Mouse (Mus musculus): ENCODE data around the gene Rnls. TPM values are rescaled to one million over a fixed set of nuclear protein-coding genes. Genes with fewer than 3 reads are reported as not detected.
"Not testable (repeated sequence)": the region's sequence is repeated elsewhere in the genome, so short reads cannot be mapped to it uniquely, and the experiment has no call there.

Gene Rnls
- 7.6 and 7.7 TPM in 2 replicates for polyA plus RNA-seq (2015; fragmentation: Nextera tagmentation; extraction: Ambion mirVana)

- Histone ChIP-seq H3K4me3 (peak within 1 kb of the TSS; percentile 63), H3K9ac (peak within 1 kb of the TSS; percentile 89), H3K27ac (peak within 1 kb of the TSS; percentile 76), H3K4me2 (replicated peaks) (peak within 1 kb of the TSS; percentile 77), H3K4me1 (no peaks in the 10 kb centered on the region), H3K27me3 (no peaks in the 10 kb centered on the region), H3K36me3 (no peaks in the 10 kb centered on the region; the same call in 1 of the 2 replicates), H3K9me3 (no peaks in the 10 kb centered on the region)
- WGBS: under 1% methylated on average over 48 of the region's 48 CpGs
- ATAC-seq (ENCODE audit: low FRiP score, low read depth): peak; percentile 98
These were observed at the start of gene Rnls for GRCm38 (mm10) chr19:33391651-33392382. Gene Rnls, minus strand, starts transcription at chr19:33392295.

- no peaks in the 10 kb centered on the region for H3K4me1 ChIP-seq
- no peak overlapping the region for H3K4me3 ChIP-seq
- no peak overlapping the region for H3K27ac ChIP-seq
- H3K9me3 ChIP-seq: no peaks in the 10 kb centered on the region
- WGBS: 49% methylated on average over 2 of the region's 2 CpGs
- no peaks in the 10 kb centered on the region for H3K27me3 ChIP-seq
- no peaks in the 10 kb centered on the region for H3K36me3 ChIP-seq
- no peak overlapping the region for H3K9ac ChIP-seq
- ATAC-seq (ENCODE audit: low FRiP score, low read depth): no peak
- H3K4me2 ChIP-seq (replicated peaks): no peak overlapping the region
These were observed 37.4 kb upstream of the Rnls start for GRCm38 (mm10) chr19:33429457-33429856.

GRCm38 (mm10) chr19:33419368-33419767 is 27.3 kb upstream of the Rnls start:
- H3K4me1 ChIP-seq; H3K36me3 ChIP-seq; H3K4me3 ChIP-seq; H3K9ac ChIP-seq; H3K27me3 ChIP-seq; H3K9me3 ChIP-seq; ATAC-seq (ENCODE audit: low FRiP score, low read depth); H3K4me2 ChIP-seq (replicated peaks); H3K27ac ChIP-seq: not testable (repeated sequence)
- WGBS: 85% methylated on average over 9 of the region's 9 CpGs

GRCm38 (mm10) chr19:33380825-33381224 is 11.3 kb downstream of the Rnls start:
- no peak for ATAC-seq (ENCODE audit: low FRiP score, low read depth)
- H3K27ac ChIP-seq: no peak overlapping the region
- no peaks in the 10 kb centered on the region for H3K36me3 ChIP-seq
- H3K4me2 ChIP-seq (replicated peaks): no peak overlapping the region
- 77% methylated on average over 2 of the region's 2 CpGs for WGBS
- H3K4me3 ChIP-seq: no peak overlapping the region
- H3K9me3 ChIP-seq: no peaks in the 10 kb centered on the region
- H3K27me3 ChIP-seq: no peaks in the 10 kb centered on the region
- H3K9ac ChIP-seq: no peak overlapping the region
- H3K4me1 ChIP-seq: no peaks in the 10 kb centered on the region

- no peaks in the 10 kb centered on the region for H3K9me3 ChIP-seq
- no peaks in the 10 kb centered on the region for H3K36me3 ChIP-seq
- H3K4me2 ChIP-seq (replicated peaks): no peak overlapping the region
- H3K27ac ChIP-seq: no peak overlapping the region
- H3K9ac ChIP-seq: no peak overlapping the region
- no peaks in the 10 kb centered on the region for H3K4me1 ChIP-seq
- 10% methylated on average over 3 of the region's 3 CpGs for WGBS
- no peak; the same call in 1 of the 2 replicates for ATAC-seq (ENCODE audit: low FRiP score, low read depth)
- H3K4me3 ChIP-seq: no peak overlapping the region
- H3K27me3 ChIP-seq: no peaks in the 10 kb centered on the region
These were observed 11.7 kb downstream of the Rnls start for GRCm38 (mm10) chr19:33380386-33380785.

GRCm38 (mm10) chr19:33368808-33369207 is 23.3 kb downstream of the Rnls start:
- no peak overlapping the region for H3K4me3 ChIP-seq
- H3K4me1 ChIP-seq: no peaks in the 10 kb centered on the region
- no peaks in the 10 kb centered on the region for H3K9me3 ChIP-seq
- H3K9ac ChIP-seq: no peak overlapping the region
- no peaks in the 10 kb centered on the region for H3K36me3 ChIP-seq
- no peak for ATAC-seq (ENCODE audit: low FRiP score, low read depth)
- no peaks in the 10 kb centered on the region for H3K27me3 ChIP-seq
- H3K4me2 ChIP-seq (replicated peaks): no peak overlapping the region
- H3K27ac ChIP-seq: no peak overlapping the region
- 84% methylated on average over 2 of the region's 2 CpGs for WGBS

- WGBS: 9% methylated on average over 3 of the region's 3 CpGs
These were observed 25.4 kb downstream of the Rnls start for GRCm38 (mm10) chr19:33366661-33367060.

GRCm38 (mm10) chr19:33357019-33357418 is 35.1 kb downstream of the Rnls start:
- ATAC-seq (ENCODE audit: low FRiP score, low read depth): no peak
- Histone ChIP-seq H3K9ac (no peak overlapping the region), H3K4me2 (replicated peaks) (no peak overlapping the region), H3K36me3 (no peaks in the 10 kb centered on the region), H3K9me3 (no peaks in the 10 kb centered on the region), H3K27me3 (no peaks in the 10 kb centered on the region), H3K4me3 (no peak overlapping the region), H3K27ac (no peak overlapping the region), H3K4me1 (no peaks in the 10 kb centered on the region)
- WGBS: 74% methylated on average over 3 of the region's 3 CpGs

More at GRCm38 (mm10) chr19:33366661-33367060, 25.4 kb downstream of the Rnls start:
- Histone ChIP-seq H3K9me3 (no peaks in the 10 kb centered on the region), H3K9ac (no peak overlapping the region), H3K4me3 (no peak overlapping the region), H3K27me3 (no peaks in the 10 kb centered on the region), H3K4me2 (replicated peaks) (no peak overlapping the region), H3K4me1 (no peaks in the 10 kb centered on the region), H3K27ac (no peak overlapping the region), H3K36me3 (no peaks in the 10 kb centered on the region)
- ATAC-seq (ENCODE audit: low FRiP score, low read depth): no peak; the same call in 1 of the 2 replicates

- no peak for ATAC-seq (ENCODE audit: low FRiP score, low read depth)
- WGBS: 96% methylated on average over 1 of the region's 1 CpGs
- Histone ChIP-seq H3K9ac (no peak overlapping the region), H3K4me3 (no peak overlapping the region), H3K27me3 (no peaks in the 10 kb centered on the region), H3K4me2 (replicated peaks) (no peak overlapping the region), H3K4me1 (no peaks in the 10 kb centered on the region), H3K9me3 (no peaks in the 10 kb centered on the region), H3K36me3 (no peaks in the 10 kb centered on the region), H3K27ac (no peak overlapping the region)
These were observed 52.0 kb downstream of the Rnls start for GRCm38 (mm10) chr19:33340119-33340518.

- 72% methylated on average over 4 of the region's 4 CpGs for WGBS
- no peak overlapping the region for H3K9ac ChIP-seq
- H3K27ac ChIP-seq: no peak overlapping the region
These were observed 65.1 kb downstream of the Rnls start for GRCm38 (mm10) chr19:33326706-33327641.

GRCm38 (mm10) chr19:33318785-33319184 is 73.3 kb downstream of the Rnls start:
- Histone ChIP-seq H3K27ac (no peak overlapping the region), H3K4me1 (no peaks in the 10 kb centered on the region), H3K36me3 (no peaks in the 10 kb centered on the region), H3K27me3 (no peaks in the 10 kb centered on the region), H3K9ac (no peak overlapping the region), H3K4me2 (replicated peaks) (no peak overlapping the region), H3K9me3 (no peaks in the 10 kb centered on the region), H3K4me3 (no peak overlapping the region)
- ATAC-seq (ENCODE audit: low FRiP score, low read depth): no peak
- WGBS: 61% methylated on average over 1 of the region's 1 CpGs

More at GRCm38 (mm10) chr19:33326706-33327641, 65.1 kb downstream of the Rnls start:
- no peaks in the 10 kb centered on the region for H3K9me3 ChIP-seq
- H3K4me2 ChIP-seq (replicated peaks): no peak overlapping the region
- H3K4me1 ChIP-seq: no peaks in the 10 kb centered on the region
- no peak for ATAC-seq (ENCODE audit: low FRiP score, low read depth)
- no peak overlapping the region for H3K4me3 ChIP-seq
- no peaks in the 10 kb centered on the region for H3K27me3 ChIP-seq
- H3K36me3 ChIP-seq: no peaks in the 10 kb centered on the region

- H3K36me3 ChIP-seq: no peaks in the 10 kb centered on the region
- no peaks in the 10 kb centered on the region for H3K4me1 ChIP-seq
- H3K27ac ChIP-seq: no peak overlapping the region
- no peak for ATAC-seq (ENCODE audit: low FRiP score, low read depth)
- no peak overlapping the region for H3K9ac ChIP-seq
- H3K4me2 ChIP-seq (replicated peaks): no peak overlapping the region
- WGBS: 60% methylated on average over 4 of the region's 4 CpGs
- no peak overlapping the region for H3K4me3 ChIP-seq
- H3K9me3 ChIP-seq: no peaks in the 10 kb centered on the region
- no peaks in the 10 kb centered on the region for H3K27me3 ChIP-seq
These were observed 75.0 kb downstream of the Rnls start for GRCm38 (mm10) chr19:33317130-33317529.
